Mouse (Mus musculus): ENCODE measurements around the gene Ralgps1. TPM values are rescaled to one million over a fixed set of nuclear protein-coding genes. Genes with fewer than 3 reads are reported as not detected.

Ralgps1 gene
- polyA plus RNA-seq, 1 experiment = 9.5 TPM

- H3K4me1 ChIP-seq (ENCODE audit: control insufficient read depth, insufficient read depth, insufficient read length, low read length) = no peaks in the 10 kb centered on the region
- WGBS = 79% methylated on average over 5 of the region's 5 CpGs
- H3K4me3 ChIP-seq (ENCODE audit: low read depth, low read length) = no peak overlapping the region
- H3K36me3 ChIP-seq (ENCODE audit: control insufficient read depth, insufficient read depth, low read length) = no peaks in the 10 kb centered on the region
- H3K27me3 ChIP-seq (ENCODE audit: control insufficient read depth, insufficient read depth, low read length) = no peaks in the 10 kb centered on the region
- no peak overlapping the region for H3K27ac ChIP-seq (ENCODE audit: insufficient read depth, low read depth, low read length)
- TF ChIP-seq CTCF (IDR thresholded peaks at IDR 0.05; ENCODE audit: extremely low read depth, insufficient read length, insufficient replicate concordance, low read depth, low read length) = no peak
- no peak for TF ChIP-seq POLR2A (IDR thresholded peaks at IDR 0.05; ENCODE audit: low read depth, low read length)
Measured at GRCm38 (mm10) chr2:33233856-33234255, 137.4 kb downstream of the Ralgps1 start.

- no peak overlapping the region for H3K27ac ChIP-seq (ENCODE audit: insufficient read depth, low read depth, low read length)
- 72% methylated on average over 6 of the region's 6 CpGs for WGBS
- TF ChIP-seq POLR2A (IDR thresholded peaks at IDR 0.05; ENCODE audit: low read depth, low read length) = no peak
- no peak for TF ChIP-seq CTCF (IDR thresholded peaks at IDR 0.05; ENCODE audit: extremely low read depth, insufficient read length, insufficient replicate concordance, low read depth, low read length)
- H3K27me3 ChIP-seq (ENCODE audit: control insufficient read depth, insufficient read depth, low read length) = no peaks in the 10 kb centered on the region
- no peaks in the 10 kb centered on the region for H3K36me3 ChIP-seq (ENCODE audit: control insufficient read depth, insufficient read depth, low read length)
- H3K4me1 ChIP-seq (ENCODE audit: control insufficient read depth, insufficient read depth, insufficient read length, low read length) = no peaks in the 10 kb centered on the region; the same call in 1 of the 2 replicates
- no peak overlapping the region for H3K4me3 ChIP-seq (ENCODE audit: low read depth, low read length)
Measured at GRCm38 (mm10) chr2:33232782-33233570, 138.3 kb downstream of the Ralgps1 start.

GRCm38 (mm10) chr2:33231788-33232187, 139.5 kb downstream of the Ralgps1 start:
- no peaks in the 10 kb centered on the region for H3K36me3 ChIP-seq (ENCODE audit: control insufficient read depth, insufficient read depth, low read length)
- WGBS = 90% methylated on average over 2 of the region's 2 CpGs
- H3K27me3 ChIP-seq (ENCODE audit: control insufficient read depth, insufficient read depth, low read length) = no peaks in the 10 kb centered on the region
- H3K4me1 ChIP-seq (ENCODE audit: control insufficient read depth, insufficient read depth, insufficient read length, low read length) = no peaks in the 10 kb centered on the region; the same call in 1 of the 2 replicates
- TF ChIP-seq POLR2A (IDR thresholded peaks at IDR 0.05; ENCODE audit: low read depth, low read length) (no peak), CTCF (IDR thresholded peaks at IDR 0.05; ENCODE audit: extremely low read depth, insufficient read length, insufficient replicate concordance, low read depth, low read length) (no peak)
- no peak overlapping the region for H3K4me3 ChIP-seq (ENCODE audit: low read depth, low read length)
- no peak overlapping the region for H3K27ac ChIP-seq (ENCODE audit: insufficient read depth, low read depth, low read length)

GRCm38 (mm10) chr2:33230701-33231100, 140.6 kb downstream of the Ralgps1 start:
- no peak overlapping the region for H3K4me3 ChIP-seq (ENCODE audit: low read depth, low read length)
- no peaks in the 10 kb centered on the region; the same call in 1 of the 2 replicates for H3K4me1 ChIP-seq (ENCODE audit: control insufficient read depth, insufficient read depth, insufficient read length, low read length)
- no peaks in the 10 kb centered on the region for H3K27me3 ChIP-seq (ENCODE audit: control insufficient read depth, insufficient read depth, low read length)
- no peaks in the 10 kb centered on the region for H3K36me3 ChIP-seq (ENCODE audit: control insufficient read depth, insufficient read depth, low read length)
- no peak for TF ChIP-seq POLR2A (IDR thresholded peaks at IDR 0.05; ENCODE audit: low read depth, low read length)
- no peak overlapping the region for H3K27ac ChIP-seq (ENCODE audit: insufficient read depth, low read depth, low read length)
- WGBS = 65% methylated on average over 10 of the region's 10 CpGs

GRCm38 (mm10) chr2:33228551-33228950, 142.7 kb downstream of the Ralgps1 start:
- no peaks in the 10 kb centered on the region for H3K36me3 ChIP-seq (ENCODE audit: control insufficient read depth, insufficient read depth, low read length)
- TF ChIP-seq CTCF (IDR thresholded peaks at IDR 0.05; ENCODE audit: extremely low read depth, insufficient read length, insufficient replicate concordance, low read depth, low read length) (no peak), POLR2A (IDR thresholded peaks at IDR 0.05; ENCODE audit: low read depth, low read length) (no peak)
- no peaks in the 10 kb centered on the region for H3K27me3 ChIP-seq (ENCODE audit: control insufficient read depth, insufficient read depth, low read length)
- no peak overlapping the region for H3K27ac ChIP-seq (ENCODE audit: insufficient read depth, low read depth, low read length)
- H3K4me3 ChIP-seq (ENCODE audit: low read depth, low read length) = no peak overlapping the region
- peaks cover under 1% of the 10 kb centered on the region; the same call in 1 of the 2 replicates for H3K4me1 ChIP-seq (ENCODE audit: control insufficient read depth, insufficient read depth, insufficient read length, low read length)
- WGBS = 78% methylated on average over 15 of the region's 15 CpGs

- H3K27ac ChIP-seq (ENCODE audit: insufficient read depth, low read depth, low read length) = no peak overlapping the region
- TF ChIP-seq CTCF (IDR thresholded peaks at IDR 0.05; ENCODE audit: extremely low read depth, insufficient read length, insufficient replicate concordance, low read depth, low read length) (no peak), POLR2A (IDR thresholded peaks at IDR 0.05; ENCODE audit: low read depth, low read length) (no peak)
- H3K4me1 ChIP-seq (ENCODE audit: control insufficient read depth, insufficient read depth, insufficient read length, low read length) = peaks cover 1% of the 10 kb centered on the region; the same call in 1 of the 2 replicates
- no peak overlapping the region for H3K4me3 ChIP-seq (ENCODE audit: low read depth, low read length)
- no peaks in the 10 kb centered on the region for H3K27me3 ChIP-seq (ENCODE audit: control insufficient read depth, insufficient read depth, low read length)
- WGBS = 92% methylated on average over 11 of the region's 11 CpGs
- H3K36me3 ChIP-seq (ENCODE audit: control insufficient read depth, insufficient read depth, low read length) = no peaks in the 10 kb centered on the region
Measured at GRCm38 (mm10) chr2:33228077-33228476, 143.2 kb downstream of the Ralgps1 start.

GRCm38 (mm10) chr2:33225921-33226320, 145.4 kb downstream of the Ralgps1 start:
- no peak overlapping the region for H3K4me3 ChIP-seq (ENCODE audit: low read depth, low read length)

More at GRCm38 (mm10) chr2:33225921-33226320, 145.4 kb downstream of the Ralgps1 start:
- no peak for TF ChIP-seq POLR2A (IDR thresholded peaks at IDR 0.05; ENCODE audit: low read depth, low read length)
- 90% methylated on average over 7 of the region's 7 CpGs for WGBS
- Histone ChIP-seq H3K27me3 (ENCODE audit: control insufficient read depth, insufficient read depth, low read length) (no peaks in the 10 kb centered on the region), H3K4me1 (ENCODE audit: control insufficient read depth, insufficient read depth, insufficient read length, low read length) (peaks cover 1% of the 10 kb centered on the region; the same call in 1 of the 2 replicates), H3K36me3 (ENCODE audit: control insufficient read depth, insufficient read depth, low read length) (no peaks in the 10 kb centered on the region), H3K27ac (ENCODE audit: insufficient read depth, low read depth, low read length) (no peak overlapping the region)
